Mouse (Mus musculus) cortical plate, adult 2 months (tissue): ENCODE results near the gene Sash3. TPM values are rescaled to one million over a fixed set of nuclear protein-coding genes. Genes with fewer than 3 reads are reported as not detected.

Experiments used
- H3K27ac ChIP-seq: fragments of 200-500 bp; 2 replicates; pipeline ENCODE4 v1.5.1; 2012; ENCODE audit warnings: low read length, control low read depth, inconsistent platforms; ENCODE audit not compliant: insufficient read depth
- H3K4me1 ChIP-seq: fragments of 200-500 bp; 2 replicates; pipeline ENCODE4 v1.6.1; 2011; ENCODE audit warnings: low read length; ENCODE audit not compliant: control insufficient read depth, insufficient read depth
- H3K4me3 ChIP-seq: fragments of 200-500 bp; 2 replicates; pipeline ENCODE4 v1.5.1; 2011; ENCODE audit warnings: mild to moderate bottlenecking, low read length, control low read depth; ENCODE audit not compliant: insufficient read depth
- CTCF ChIP-seq: fragments of 200-500 bp; IDR thresholded peaks from 2 replicates; pipeline ENCODE4 v1.5.1; 2011; ENCODE audit warnings: mild to moderate bottlenecking, control low read depth, low read length; ENCODE audit not compliant: insufficient read depth; ENCODE audit errors: extremely low read depth
- POLR2A ChIP-seq: fragments of 200-500 bp; IDR thresholded peaks from 2 replicates; pipeline ENCODE4 v1.6.1; 2011; ENCODE audit warnings: mild to moderate bottlenecking, low read length, control low read depth; ENCODE audit not compliant: insufficient read depth; ENCODE audit errors: extremely low read depth
- polyA plus RNA-seq: library from polyadenylated mRNA; depleted of rRNA; stranded (reverse); fragments of >200 nt; gene quantifications from 2 replicates; pipeline ENCODE4 v1.2.3, GENCODE M21; 2012

Sash3 gene
- polyA plus RNA-seq, 1 experiment = 1.6 TPM

GRCm38 (mm10) chrX:48140286-48140877 lies 5.9 kb upstream of the Sash3 start:
- H3K4me1 ChIP-seq = no peaks in the 10 kb centered on the region
- H3K27ac ChIP-seq = no peak overlapping the region
- TF ChIP-seq CTCF (no peak), POLR2A (no peak)
- H3K4me3 ChIP-seq = no peak overlapping the region

GRCm38 (mm10) chrX:48141481-48141880 lies 4.8 kb upstream of the Sash3 start:
- no peaks in the 10 kb centered on the region for H3K4me1 ChIP-seq
- no peak for TF ChIP-seq POLR2A
- TF ChIP-seq CTCF = no peak
- no peak overlapping the region for H3K27ac ChIP-seq
- no peak overlapping the region for H3K4me3 ChIP-seq

GRCm38 (mm10) chrX:48143415-48144335 lies 2.6 kb upstream of the Sash3 start:
- Histone ChIP-seq H3K4me1 (no peaks in the 10 kb centered on the region), H3K4me3 (no peak overlapping the region), H3K27ac (no peak overlapping the region)
- TF ChIP-seq CTCF (no peak), POLR2A (no peak)

GRCm38 (mm10) chrX:48147226-48147625 lies 990 bp downstream of the Sash3 start:
- Histone ChIP-seq H3K27ac (no peak overlapping the region), H3K4me3 (no peak overlapping the region), H3K4me1 (no peaks in the 10 kb centered on the region)
- no peak for TF ChIP-seq POLR2A
- TF ChIP-seq CTCF = no peak

GRCm38 (mm10) chrX:48147741-48148186 lies 1.5 kb downstream of the Sash3 start:
- Histone ChIP-seq H3K4me1 (no peaks in the 10 kb centered on the region), H3K4me3 (no peak overlapping the region), H3K27ac (no peak overlapping the region)
- no peak for TF ChIP-seq POLR2A
- no peak for TF ChIP-seq CTCF

- no peak for TF ChIP-seq CTCF
- H3K4me3 ChIP-seq = no peak overlapping the region
Observed at GRCm38 (mm10) chrX:48152106-48152505, 5.9 kb downstream of the Sash3 start.

GRCm38 (mm10) chrX:48153414-48153813 lies 7.2 kb downstream of the Sash3 start:
- Histone ChIP-seq H3K4me3 (no peak overlapping the region), H3K27ac (no peak overlapping the region), H3K4me1 (no peaks in the 10 kb centered on the region)
- no peak for TF ChIP-seq POLR2A
- no peak for TF ChIP-seq CTCF

More at GRCm38 (mm10) chrX:48152106-48152505, 5.9 kb downstream of the Sash3 start:
- Histone ChIP-seq H3K27ac (no peak overlapping the region), H3K4me1 (no peaks in the 10 kb centered on the region)

GRCm38 (mm10) chrX:48153949-48154348 lies 7.7 kb downstream of the Sash3 start:
- no peak overlapping the region for H3K27ac ChIP-seq
- no peak overlapping the region for H3K4me3 ChIP-seq
- H3K4me1 ChIP-seq = no peaks in the 10 kb centered on the region
- no peak for TF ChIP-seq POLR2A
- TF ChIP-seq CTCF = no peak

- Histone ChIP-seq H3K4me3 (no peak overlapping the region), H3K4me1 (no peaks in the 10 kb centered on the region), H3K27ac (no peak overlapping the region)
- no peak for TF ChIP-seq CTCF
- no peak for TF ChIP-seq POLR2A
Observed at GRCm38 (mm10) chrX:48155489-48155888, 9.3 kb downstream of the Sash3 start.

- Histone ChIP-seq H3K4me3 (no peak overlapping the region), H3K4me1 (no peaks in the 10 kb centered on the region), H3K27ac (no peak overlapping the region)
- TF ChIP-seq CTCF = no peak
- no peak for TF ChIP-seq POLR2A
Observed at GRCm38 (mm10) chrX:48157396-48157795, 11.2 kb downstream of the Sash3 start.
